Mouse (Mus musculus): ENCODE results near the gene Ldhd. TPM values are rescaled to one million over a fixed set of nuclear protein-coding genes. Genes with fewer than 3 reads are reported as not detected.

Gene Ldhd
- 1.6 and 1.7 TPM in 2 replicates for polyA plus RNA-seq (2015; fragmentation: Nextera tagmentation; extraction: Ambion mirVana)

GRCm38 (mm10) chr8:111630105-111630521 lies at the start of gene Ldhd:
Ldhd (minus strand) TSS chr8:111630374.
- peak within 1 kb of the TSS; percentile 35 for H3K4me3 ChIP-seq (ENCODE audit: low read depth, low read length)
- H3K27ac ChIP-seq (ENCODE audit: low read length): no peak within 1 kb of the TSS
- ATAC-seq (peak; percentile 85), DNase-seq (ENCODE audit: low spot score) (peak; percentile 64)
- H3K9ac ChIP-seq (replicated peaks; ENCODE audit: low read depth): 0 out of 2 replicates have a peak within 1 kb of the TSS, but pooled peaks have one; percentile 39
- no peaks in the 10 kb centered on the region for H3K36me3 ChIP-seq (ENCODE audit: insufficient read depth, low read length)
- TF ChIP-seq EP300 (IDR thresholded peaks at IDR 0.05) (no peak), CTCF (IDR thresholded peaks at IDR 0.05) (no peak)
- peak within 1 kb of the TSS; percentile 60 for H3K4me2 ChIP-seq (replicated peaks; ENCODE audit: low read depth, low read length)
- peaks cover 10% of the 10 kb centered on the region; the same call in 1 of the 2 replicates for H3K4me1 ChIP-seq (ENCODE audit: insufficient read depth, low read depth, low read length)
- no peaks in the 10 kb centered on the region for H3K27me3 ChIP-seq (replicated peaks; ENCODE audit: insufficient read depth, low read length)
- no peaks in the 10 kb centered on the region for H3K9me3 ChIP-seq (ENCODE audit: low read length)
- 23% methylated on average over 13 of the region's 13 CpGs for WGBS

GRCm38 (mm10) chr8:111678848-111679247 lies 48.7 kb upstream of the Ldhd start:
- no peaks in the 10 kb centered on the region for H3K9me3 ChIP-seq (ENCODE audit: low read length)
- no peak overlapping the region for H3K4me2 ChIP-seq (replicated peaks; ENCODE audit: low read depth, low read length)
- H3K27me3 ChIP-seq (replicated peaks; ENCODE audit: insufficient read depth, low read length): no peaks in the 10 kb centered on the region
- no peak for TF ChIP-seq CTCF (IDR thresholded peaks at IDR 0.05)
- TF ChIP-seq EP300 (IDR thresholded peaks at IDR 0.05): no peak
- no peak overlapping the region for H3K9ac ChIP-seq (replicated peaks; ENCODE audit: low read depth)
- H3K27ac ChIP-seq (ENCODE audit: low read length): no peak overlapping the region
- DNase-seq (ENCODE audit: low spot score): no peak
- 90% methylated on average over 7 of the region's 7 CpGs for WGBS
- H3K36me3 ChIP-seq (ENCODE audit: insufficient read depth, low read length): no peaks in the 10 kb centered on the region
- no peaks in the 10 kb centered on the region for H3K4me1 ChIP-seq (ENCODE audit: insufficient read depth, low read depth, low read length)
- ATAC-seq: no peak
- no peak overlapping the region for H3K4me3 ChIP-seq (ENCODE audit: low read depth, low read length)

DNA sequence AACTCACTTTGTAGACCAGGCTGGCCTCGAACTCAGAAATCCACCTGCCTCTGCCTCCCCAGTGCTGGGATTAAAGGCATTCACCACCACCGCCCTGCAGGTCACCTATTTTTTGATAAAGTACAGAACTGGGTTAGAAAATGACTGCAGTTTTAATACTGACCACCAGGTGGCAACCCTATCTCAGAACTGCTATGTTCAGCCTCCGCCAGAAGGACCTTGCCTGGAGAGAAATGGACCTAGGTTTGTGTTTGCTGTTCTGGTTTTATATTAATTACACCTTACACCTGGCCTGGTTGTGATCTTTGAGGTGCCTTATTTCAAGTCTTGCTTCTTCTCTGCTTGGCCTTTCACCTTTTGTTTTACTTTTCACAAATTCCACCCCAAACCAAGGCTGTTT lies 47.9 kb upstream of the Ldhd start:
- no peak overlapping the region for H3K4me3 ChIP-seq (ENCODE audit: low read depth, low read length)
- ATAC-seq (peak; percentile 47), DNase-seq (ENCODE audit: low spot score) (peak; percentile 79)
- no peaks in the 10 kb centered on the region for H3K27me3 ChIP-seq (replicated peaks; ENCODE audit: insufficient read depth, low read length)
- no peak overlapping the region for H3K9ac ChIP-seq (replicated peaks; ENCODE audit: low read depth)
- 32% methylated on average over 3 of the region's 3 CpGs for WGBS
- H3K4me1 ChIP-seq (ENCODE audit: insufficient read depth, low read depth, low read length): no peaks in the 10 kb centered on the region
- no peak overlapping the region for H3K4me2 ChIP-seq (replicated peaks; ENCODE audit: low read depth, low read length)
- H3K36me3 ChIP-seq (ENCODE audit: insufficient read depth, low read length): no peaks in the 10 kb centered on the region
- H3K27ac ChIP-seq (ENCODE audit: low read length): no peak overlapping the region
- TF ChIP-seq EP300 (IDR thresholded peaks at IDR 0.05) (no peak), CTCF (IDR thresholded peaks at IDR 0.05) (peak; percentile 86)
- no peaks in the 10 kb centered on the region for H3K9me3 ChIP-seq (ENCODE audit: low read length)

- Histone ChIP-seq H3K9ac (replicated peaks; ENCODE audit: low read depth) (no peak overlapping the region), H3K4me3 (ENCODE audit: low read depth, low read length) (no peak overlapping the region), H3K27ac (ENCODE audit: low read length) (no peak overlapping the region), H3K4me2 (replicated peaks; ENCODE audit: low read depth, low read length) (no peak overlapping the region), H3K27me3 (replicated peaks; ENCODE audit: insufficient read depth, low read length) (no peaks in the 10 kb centered on the region), H3K9me3 (ENCODE audit: low read length) (no peaks in the 10 kb centered on the region), H3K4me1 (ENCODE audit: insufficient read depth, low read depth, low read length) (no peaks in the 10 kb centered on the region), H3K36me3 (ENCODE audit: insufficient read depth, low read length) (no peaks in the 10 kb centered on the region)
- DNase-seq (ENCODE audit: low spot score): no peak
- WGBS: 72% methylated on average over 8 of the region's 8 CpGs
- TF ChIP-seq CTCF (IDR thresholded peaks at IDR 0.05): peak; percentile 55
- TF ChIP-seq EP300 (IDR thresholded peaks at IDR 0.05): no peak
- no peak for ATAC-seq
Observed at GRCm38 (mm10) chr8:111676237-111676636, 46.1 kb upstream of the Ldhd start.

DNA sequence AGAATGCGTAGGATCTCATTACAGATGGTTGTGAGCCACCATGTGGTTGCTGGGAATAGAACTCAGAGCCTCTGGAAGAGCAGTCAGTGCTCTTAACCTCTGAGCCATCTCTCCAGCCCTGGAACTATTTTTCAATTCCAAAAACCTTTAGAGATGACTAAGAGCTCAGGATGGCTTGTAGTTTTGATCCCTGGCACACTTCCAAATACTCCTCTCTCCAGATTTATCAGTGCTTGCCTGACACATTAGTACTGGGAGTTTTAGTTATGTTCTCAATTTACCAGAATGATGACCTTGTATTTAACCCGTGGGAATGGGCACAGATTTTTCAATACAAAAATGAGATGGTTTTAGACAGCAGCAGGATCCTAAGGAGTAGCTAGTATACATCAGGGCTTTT lies 36.6 kb upstream of the Ldhd start:
- Histone ChIP-seq H3K36me3 (ENCODE audit: insufficient read depth, low read length) (no peaks in the 10 kb centered on the region; the same call in 1 of the 2 replicates), H3K4me3 (ENCODE audit: low read depth, low read length) (no peak overlapping the region), H3K27me3 (replicated peaks; ENCODE audit: insufficient read depth, low read length) (no peaks in the 10 kb centered on the region), H3K4me2 (replicated peaks; ENCODE audit: low read depth, low read length) (no peak overlapping the region), H3K9ac (replicated peaks; ENCODE audit: low read depth) (no peak overlapping the region), H3K27ac (ENCODE audit: low read length) (no peak overlapping the region), H3K9me3 (ENCODE audit: low read length) (no peaks in the 10 kb centered on the region), H3K4me1 (ENCODE audit: insufficient read depth, low read depth, low read length) (no peaks in the 10 kb centered on the region)
- DNase-seq (ENCODE audit: low spot score): no peak
- WGBS: 77% methylated on average over 2 of the region's 2 CpGs
- ATAC-seq: no peak
- TF ChIP-seq CTCF (IDR thresholded peaks at IDR 0.05) (no peak), EP300 (IDR thresholded peaks at IDR 0.05) (no peak)

DNA sequence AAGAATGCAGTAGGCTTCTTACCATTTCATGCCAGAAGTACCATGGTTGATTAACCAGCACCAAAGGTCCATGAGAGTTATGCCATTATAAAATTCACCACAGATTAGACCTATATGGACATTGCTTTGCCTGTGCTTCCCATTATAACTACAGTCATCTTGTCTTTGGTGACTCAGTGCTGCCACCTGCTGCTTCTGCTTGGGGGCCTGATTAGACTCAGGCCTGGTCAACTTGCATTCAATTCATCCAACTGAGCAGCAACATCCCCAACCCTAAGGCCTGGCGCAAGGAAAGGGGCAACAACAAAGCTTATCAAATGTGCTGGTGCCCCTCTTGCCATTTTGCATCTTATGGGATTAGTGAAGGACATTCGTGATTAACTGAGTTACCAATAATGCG lies 32.3 kb upstream of the Ldhd start:
- no peak overlapping the region for H3K4me2 ChIP-seq (replicated peaks; ENCODE audit: low read depth, low read length)
- DNase-seq (ENCODE audit: low spot score) (peak; percentile 67), ATAC-seq (peak; percentile 49; the same call in 1 of the 2 replicates)
- H3K9me3 ChIP-seq (ENCODE audit: low read length): no peaks in the 10 kb centered on the region
- no peak for TF ChIP-seq EP300 (IDR thresholded peaks at IDR 0.05)
- TF ChIP-seq CTCF (IDR thresholded peaks at IDR 0.05): peak; percentile 94
- H3K27me3 ChIP-seq (replicated peaks; ENCODE audit: insufficient read depth, low read length): no peaks in the 10 kb centered on the region
- H3K9ac ChIP-seq (replicated peaks; ENCODE audit: low read depth): no peak overlapping the region
- no peak overlapping the region for H3K4me3 ChIP-seq (ENCODE audit: low read depth, low read length)
- no peaks in the 10 kb centered on the region for H3K36me3 ChIP-seq (ENCODE audit: insufficient read depth, low read length)
- no peak overlapping the region for H3K27ac ChIP-seq (ENCODE audit: low read length)
- H3K4me1 ChIP-seq (ENCODE audit: insufficient read depth, low read depth, low read length): 0 out of 2 replicates have a peak, but pooled peaks cover 3% of the 10 kb centered on the region
- WGBS: 86% methylated on average over 3 of the region's 3 CpGs

Measured in lung, postnatal 0 days (tissue).